Mouse (Mus musculus) A20 (cell line): ENCODE measurements around the gene Abhd14b.
A peak's percentile ranks its signal among the peaks of the same experiment; 100 is the strongest.

ENCODE experiments used
- DNase-seq: peaks from one replicate; pipeline ENCODE4 v3.0.0-alpha.2; 2011; ENCODE audit warnings: low read depth, low spot score

The Abhd14b gene

GRCm38 (mm10) chr9:106459946-106460345 is 12.7 kb downstream of the Abhd14b start:
- DNase-seq = no peak

- DNase-seq = no peak
Observed at GRCm38 (mm10) chr9:106460401-106461025, 13.3 kb downstream of the Abhd14b start.

GRCm38 (mm10) chr9:106461026-106461415 is 13.8 kb downstream of the Abhd14b start:
- DNase-seq = no peak

GRCm38 (mm10) chr9:106461641-106462429 is 14.6 kb downstream of the Abhd14b start:
- no peak for DNase-seq

GRCm38 (mm10) chr9:106462430-106462800 is 15.2 kb downstream of the Abhd14b start:
- DNase-seq = no peak

GRCm38 (mm10) chr9:106463122-106464063 is 16.1 kb downstream of the Abhd14b start:
- no peak for DNase-seq

- no peak for DNase-seq
Observed at GRCm38 (mm10) chr9:106464751-106465541, 17.7 kb downstream of the Abhd14b start.

- no peak for DNase-seq
Observed at GRCm38 (mm10) chr9:106465571-106466200, 18.4 kb downstream of the Abhd14b start, which contains the start of gene Gpr62. Gene Gpr62 (minus strand): TSS chr9:106465938.

- no peak for DNase-seq
Observed at GRCm38 (mm10) chr9:106466721-106467120, 19.5 kb downstream of the Abhd14b start.

- no peak for DNase-seq
Observed at GRCm38 (mm10) chr9:106467746-106468145, 20.5 kb downstream of the Abhd14b start.

GRCm38 (mm10) chr9:106469317-106469716 is 22.1 kb downstream of the Abhd14b start:
- DNase-seq = peak; percentile 57

GRCm38 (mm10) chr9:106469776-106470175 is 22.5 kb downstream of the Abhd14b start:
- no peak for DNase-seq

GRCm38 (mm10) chr9:106470991-106471750 is 23.9 kb downstream of the Abhd14b start:
- no peak for DNase-seq

GRCm38 (mm10) chr9:106471892-106472291 is 24.6 kb downstream of the Abhd14b start:
- no peak for DNase-seq

- DNase-seq = no peak
Observed at GRCm38 (mm10) chr9:106472321-106472720, 25.1 kb downstream of the Abhd14b start.

- no peak for DNase-seq
Observed at GRCm38 (mm10) chr9:106473081-106473752, 26.0 kb downstream of the Abhd14b start.

GRCm38 (mm10) chr9:106473753-106474105 is 26.5 kb downstream of the Abhd14b start:
- DNase-seq = no peak

GRCm38 (mm10) chr9:106474456-106474855 is 27.2 kb downstream of the Abhd14b start:
- DNase-seq = peak; percentile 88

- peak; percentile 67 for DNase-seq
Observed at GRCm38 (mm10) chr9:106475046-106475445, 27.8 kb downstream of the Abhd14b start.

GRCm38 (mm10) chr9:106475663-106476001 is 28.4 kb downstream of the Abhd14b start, which contains the start of gene Rrp9:
Gene Rrp9 (plus strand): TSS chr9:106475963.
- DNase-seq = no peak
